20 mouse cellular contexts compared by ENCODE assay signal in the genomic region with DNA sequence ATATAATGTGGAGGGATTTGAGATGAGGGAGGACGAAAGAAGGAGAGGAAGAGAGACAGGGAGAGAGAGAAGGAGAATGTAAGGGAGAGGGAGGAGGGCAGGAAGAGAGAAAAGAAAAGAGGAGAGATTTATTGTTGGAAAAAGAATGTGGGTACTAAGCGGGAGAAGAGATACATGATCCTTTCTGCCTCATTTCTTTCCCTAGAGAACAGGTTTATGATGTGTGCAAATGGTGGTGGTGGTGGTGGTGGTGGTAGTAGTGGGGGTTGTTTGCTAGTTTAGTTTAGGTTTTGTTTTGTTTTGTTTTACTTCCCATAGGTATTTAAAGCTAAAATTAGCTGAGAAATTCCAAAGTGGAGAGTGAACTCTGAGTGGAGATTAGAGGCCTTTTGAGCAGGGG.
A peak's percentile ranks its signal among the peaks of the same experiment; 100 is the strongest.
DNase-seq lines count a peak whose midpoint lies in the region; ATAC-seq lines count a peak whose summit lies in the region.
"Had no signal": no experiment of that assay in that cellular context is flagged by ENCODE, and none has a peak within 500 bp of the region (broad histone marks: within the 10 kb centered on the region; RNA-seq: fewer than 3 reads in every experiment).

No protein-coding gene starts in this region.

- H3K27ac ChIP-seq in kidney, embryonic 14.5 days (ENCODE audit: low read depth, low read length) = no peak overlapping the region
- H3K27ac ChIP-seq in kidney, embryonic 16.5 days (ENCODE audit: low read length) = no peak overlapping the region
- H3K27ac ChIP-seq: embryonic facial prominence, embryonic 13.5 days; embryonic facial prominence, embryonic 15.5 days; forebrain, embryonic 10.5 days; forebrain, embryonic 12.5 days had no signal

- no peak overlapping the region for H3K9ac ChIP-seq in kidney, embryonic 14.5 days (ENCODE audit: low read depth, low read length)
- H3K9ac ChIP-seq in kidney, embryonic 16.5 days (replicated peaks; ENCODE audit: low read length) = no peak overlapping the region
- H3K9ac ChIP-seq: embryonic facial prominence, embryonic 13.5 days; embryonic facial prominence, embryonic 15.5 days; forebrain, embryonic 12.5 days had no signal

- no peaks in the 10 kb centered on the region for H3K27me3 ChIP-seq in kidney, embryonic 14.5 days (ENCODE audit: control insufficient read depth, insufficient read depth, low read length)
- H3K27me3 ChIP-seq in kidney, embryonic 16.5 days (ENCODE audit: insufficient read depth, low read length) = no peaks in the 10 kb centered on the region
- H3K27me3 ChIP-seq: embryonic facial prominence, embryonic 13.5 days; embryonic facial prominence, embryonic 15.5 days; forebrain, embryonic 12.5 days had no signal

- 13% methylated on average over 2 of the region's 2 CpGs for WGBS in kidney, embryonic 14.5 days
- WGBS in kidney, embryonic 16.5 days = 15% methylated on average over 2 of the region's 2 CpGs

- DNase-seq in kidney, adult 11 months = no peak
- DNase-seq in kidney, postnatal 4 days = no peak
- DNase-seq: adrenal gland, adult 2 months; adrenal gland, postnatal 10 days; adrenal gland, postnatal 25 days; cerebellum, adult 11 months; cerebellum, adult 18-20 months; cerebellum, adult 8-10 months; cerebellum, adult 9-11 months; cerebellum, postnatal 14 days; cerebellum, postnatal 36 days; embryo, embryonic 11 days had no signal

- no peak overlapping the region for H3K4me3 ChIP-seq in kidney, embryonic 14.5 days (ENCODE audit: low read length)
- H3K4me3 ChIP-seq in kidney, embryonic 16.5 days (ENCODE audit: low read length) = no peak overlapping the region
- H3K4me3 ChIP-seq: embryonic facial prominence, embryonic 13.5 days; embryonic facial prominence, embryonic 15.5 days; erythroblast, embryonic 14.5 days; forebrain, embryonic 10.5 days; forebrain, embryonic 12.5 days had no signal

- ATAC-seq in kidney, embryonic 14.5 days (ENCODE audit: low FRiP score, low TSS enrichment) = peak; percentile 88
- ATAC-seq in kidney, embryonic 16.5 days (ENCODE audit: low FRiP score, low TSS enrichment) = peak; percentile 88
- ATAC-seq: forebrain, embryonic 16.5 days had no signal

- no peaks in the 10 kb centered on the region for H3K9me3 ChIP-seq in kidney, embryonic 14.5 days (ENCODE audit: control insufficient read depth, low read length)
- H3K9me3 ChIP-seq in kidney, embryonic 16.5 days (ENCODE audit: low read length) = no peaks in the 10 kb centered on the region
- H3K9me3 ChIP-seq: embryonic facial prominence, embryonic 13.5 days; embryonic facial prominence, embryonic 15.5 days; forebrain, embryonic 10.5 days; forebrain, embryonic 12.5 days had no signal

- no peaks in the 10 kb centered on the region for H3K36me3 ChIP-seq in kidney, embryonic 14.5 days (ENCODE audit: control insufficient read depth, insufficient read depth, low read length)
- H3K36me3 ChIP-seq in kidney, embryonic 16.5 days (ENCODE audit: insufficient read depth, low read length) = no peaks in the 10 kb centered on the region
- H3K36me3 ChIP-seq: embryonic facial prominence, embryonic 13.5 days; embryonic facial prominence, embryonic 15.5 days; forebrain, embryonic 10.5 days; forebrain, embryonic 12.5 days had no signal

- 0 out of 2 replicates have a peak, but pooled peaks cover 2% of the 10 kb centered on the region for H3K4me1 ChIP-seq in kidney, embryonic 14.5 days (ENCODE audit: control insufficient read depth, insufficient read depth, low read length)
- H3K4me1 ChIP-seq in kidney, embryonic 16.5 days (ENCODE audit: insufficient read depth, low read length) = peaks cover 12% of the 10 kb centered on the region; the same call in 1 of the 2 replicates
- H3K4me1 ChIP-seq: embryonic facial prominence, embryonic 15.5 days; forebrain, embryonic 10.5 days; forebrain, embryonic 12.5 days had no signal

- H3K4me2 ChIP-seq in kidney, embryonic 14.5 days (replicated peaks; ENCODE audit: low read depth, low read length) = no peak overlapping the region
- no peak overlapping the region for H3K4me2 ChIP-seq in kidney, embryonic 16.5 days (replicated peaks; ENCODE audit: low read depth, low read length)
- H3K4me2 ChIP-seq: embryonic facial prominence, embryonic 13.5 days; embryonic facial prominence, embryonic 15.5 days; forebrain, embryonic 12.5 days had no signal
